Mouse (Mus musculus) heart, embryonic 10.5 days (tissue): ENCODE data around the gene Wdr86. TPM values are rescaled to one million over a fixed set of nuclear protein-coding genes. Genes with fewer than 3 reads are reported as not detected.
"Not testable (repeated sequence)": the region's sequence is repeated elsewhere in the genome, so short reads cannot be mapped to it uniquely, and the experiment has no call there.

Experiments
- DNase-seq: peaks from one replicate; pipeline ENCODE4 v3.0.0-alpha.2; 2017; ENCODE audit warnings: low spot score
- H3K27ac ChIP-seq: fragments of 300-500 bp; sonication (generic); 2 replicates; pipeline ENCODE4 v1.5.1; 2016; ENCODE audit warnings: mild to moderate bottlenecking
- H3K27me3 ChIP-seq: fragments of 300-500 bp; sonication (generic); 2 replicates; pipeline ENCODE4 v1.6.1; 2016; ENCODE audit warnings: mild to moderate bottlenecking; ENCODE audit not compliant: poor library complexity, insufficient read depth, severe bottlenecking
- H3K36me3 ChIP-seq: fragments of 300-500 bp; sonication (generic); 2 replicates; pipeline ENCODE4 v1.6.1; 2016; ENCODE audit warnings: mild to moderate bottlenecking, moderate library complexity
- H3K4me1 ChIP-seq: fragments of 300-500 bp; sonication (generic); 2 replicates; pipeline ENCODE4 v1.6.1; 2016; ENCODE audit warnings: mild to moderate bottlenecking
- H3K4me3 ChIP-seq: fragments of 300-500 bp; sonication (generic); 2 replicates; pipeline ENCODE4 v1.5.1; 2016; ENCODE audit warnings: mild to moderate bottlenecking, moderate library complexity
- H3K9me3 ChIP-seq: fragments of 300-500 bp; sonication (generic); 2 replicates; pipeline ENCODE4 v1.6.1; 2016; ENCODE audit warnings: mild to moderate bottlenecking, moderate library complexity
- WGBS: fragments of 180-500 bp; shearing (Covaris S2); methylation state at CpG from one replicate; pipeline ENCODE4 v1.1.7; 2016; 5-methylcytosine and 5-hydroxymethylcytosine counted together
- polyA plus RNA-seq: library from polyadenylated mRNA; unstranded; fragments of >200 nt; fragmentation: Nextera tagmentation; extraction: Ambion mirVana; gene quantifications from 2 replicates; pipeline ENCODE4 v1.2.1, GENCODE M21; 2016

The Wdr86 gene
- polyA plus RNA-seq, 1 experiment from 2014 or later = 29.3 TPM

DNA sequence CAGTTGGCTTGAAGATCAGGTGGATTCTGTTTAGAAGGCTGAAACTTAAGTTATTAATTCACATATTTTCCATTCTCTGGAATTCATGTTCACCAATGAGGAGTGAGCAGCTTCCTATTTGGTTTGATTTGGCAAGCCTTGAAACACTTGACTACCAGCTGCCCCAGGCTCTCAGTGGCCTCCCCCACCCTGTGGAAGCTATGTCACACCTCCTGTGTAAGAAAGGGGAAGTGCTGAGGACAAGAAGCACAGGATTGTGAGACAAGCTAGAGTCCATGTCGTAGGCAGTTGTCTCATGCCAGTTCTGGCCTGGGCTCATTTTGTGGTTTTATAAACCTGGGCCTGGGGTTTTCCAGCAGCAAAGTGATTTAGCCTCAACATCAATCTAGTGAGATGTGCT, 42.8 kb downstream of the Wdr86 start:
- Histone ChIP-seq H3K9me3 (no peaks in the 10 kb centered on the region), H3K27ac (no peak overlapping the region), H3K4me1 (peaks cover 11% of the 10 kb centered on the region; the same call in 1 of the 2 replicates), H3K36me3 (peaks cover 33% of the 10 kb centered on the region), H3K4me3 (no peak overlapping the region), H3K27me3 (no peaks in the 10 kb centered on the region)
- no peak for DNase-seq
- WGBS = 72% methylated on average over 1 of the region's 1 CpGs

- 75% methylated on average over 16 of the region's 16 CpGs for WGBS
- H3K27me3 ChIP-seq, DNase-seq, H3K9me3 ChIP-seq: not testable (repeated sequence)
- peaks cover 11% of the 10 kb centered on the region; the same call in 1 of the 2 replicates for H3K4me1 ChIP-seq
- peak overlapping the region; percentile 85 for H3K4me3 ChIP-seq
- H3K36me3 ChIP-seq = peaks cover 25% of the 10 kb centered on the region
- H3K27ac ChIP-seq = peak overlapping the region; percentile 93; the same call in 1 of the 2 replicates
Observed at GRCm38 (mm10) chr5:24686671-24687420, 43.7 kb downstream of the Wdr86 start.

DNA sequence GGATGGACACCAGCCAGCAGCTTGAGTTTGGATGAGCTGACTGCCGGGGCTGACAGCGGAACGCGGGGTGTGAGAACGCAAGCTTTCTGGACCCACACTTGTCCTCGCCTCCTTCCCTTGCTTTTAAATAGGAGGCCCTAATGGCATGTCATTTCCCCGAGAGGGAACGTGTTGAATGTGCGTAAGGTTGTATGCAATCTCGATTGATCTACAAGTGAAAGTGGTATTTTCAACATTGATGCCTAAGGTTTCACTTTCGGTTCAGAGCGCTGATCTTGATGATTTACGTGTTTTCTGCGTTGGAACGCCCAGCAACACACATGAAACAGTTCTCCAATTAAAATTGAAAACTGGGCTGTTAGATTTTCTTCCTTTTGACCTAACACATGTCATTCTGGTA, 44.4 kb downstream of the Wdr86 start:
- 1% methylated on average over 15 of the region's 15 CpGs for WGBS
- no peak for DNase-seq

DNA sequence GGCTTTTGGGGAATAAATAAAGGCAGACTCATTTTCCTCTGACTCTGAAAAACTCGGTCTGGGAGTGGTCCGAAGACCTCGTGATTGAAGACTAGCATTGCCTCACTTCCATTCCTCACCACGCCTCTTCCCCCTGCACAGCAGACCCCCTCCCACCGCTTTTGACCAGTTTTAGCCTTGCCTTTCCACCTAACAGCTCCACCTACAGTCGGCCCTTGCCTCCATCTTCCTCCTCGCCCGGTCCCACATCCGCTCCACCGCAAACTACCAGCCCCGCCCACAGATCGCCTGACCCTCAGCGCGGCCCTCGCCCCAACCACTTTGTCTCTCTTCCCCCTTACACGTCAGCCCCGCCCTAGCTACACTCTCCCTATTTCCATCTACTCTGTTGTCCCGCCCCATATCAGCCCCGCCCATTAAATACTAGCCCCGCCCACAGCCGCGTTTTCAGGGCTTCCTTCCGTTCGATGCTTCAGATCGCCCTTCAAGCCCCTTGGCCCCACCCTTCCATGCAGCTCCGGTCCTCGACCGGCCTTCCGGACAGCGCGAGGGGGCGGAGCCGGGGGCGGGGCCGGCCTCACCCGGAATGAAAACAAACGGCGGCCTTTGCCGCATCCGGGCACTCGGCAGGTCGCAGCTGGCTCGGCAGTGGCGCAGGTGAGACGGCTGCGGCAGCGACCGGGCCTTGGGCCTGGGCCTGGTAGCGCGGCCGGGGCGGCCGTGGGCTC, 45.0 kb downstream of the Wdr86 start, which contains the start of gene Nub1:
Gene Nub1, plus strand, starts transcription at position 167 of the 728 bp plus-strand sequence.
- H3K4me3 ChIP-seq = peak within 1 kb of the TSS; percentile 85
- no peaks in the 10 kb centered on the region for H3K9me3 ChIP-seq
- no peaks in the 10 kb centered on the region for H3K27me3 ChIP-seq
- DNase-seq = peak; percentile 100
- WGBS = under 1% methylated on average over 53 of the region's 53 CpGs
- peaks cover 11% of the 10 kb centered on the region; the same call in 1 of the 2 replicates for H3K4me1 ChIP-seq
- peaks cover 12% of the 10 kb centered on the region for H3K36me3 ChIP-seq
- peak within 1 kb of the TSS; percentile 93 for H3K27ac ChIP-seq

More for the DNA sequence above, 44.4 kb downstream of the Wdr86 start:
- Histone ChIP-seq H3K4me3 (peak overlapping the region; percentile 85), H3K4me1 (peaks cover 11% of the 10 kb centered on the region; the same call in 1 of the 2 replicates), H3K27ac (peak overlapping the region; percentile 93), H3K36me3 (peaks cover 18% of the 10 kb centered on the region), H3K27me3 (no peaks in the 10 kb centered on the region), H3K9me3 (no peaks in the 10 kb centered on the region)

GRCm38 (mm10) chr5:24684578-24685365, 45.8 kb downstream of the Wdr86 start:
- 21% methylated on average over 16 of the region's 16 CpGs for WGBS
- peak overlapping the region; percentile 85 for H3K4me3 ChIP-seq
- H3K36me3 ChIP-seq = peaks cover 5% of the 10 kb centered on the region
- H3K27me3 ChIP-seq = no peaks in the 10 kb centered on the region
- H3K4me1 ChIP-seq = peaks cover 11% of the 10 kb centered on the region; the same call in 1 of the 2 replicates
- DNase-seq = peak; percentile 76
- H3K27ac ChIP-seq = peak overlapping the region; percentile 93
- H3K9me3 ChIP-seq = no peaks in the 10 kb centered on the region

GRCm38 (mm10) chr5:24681436-24681835, 49.1 kb downstream of the Wdr86 start:
- no peak overlapping the region for H3K4me3 ChIP-seq
- no peaks in the 10 kb centered on the region for H3K9me3 ChIP-seq
- 48% methylated on average over 1 of the region's 1 CpGs for WGBS
- H3K4me1 ChIP-seq = peaks cover 4% of the 10 kb centered on the region; the same call in 1 of the 2 replicates
- H3K27ac ChIP-seq = no peak overlapping the region
- DNase-seq = no peak
- H3K36me3 ChIP-seq = no peaks in the 10 kb centered on the region
- no peaks in the 10 kb centered on the region for H3K27me3 ChIP-seq

DNA sequence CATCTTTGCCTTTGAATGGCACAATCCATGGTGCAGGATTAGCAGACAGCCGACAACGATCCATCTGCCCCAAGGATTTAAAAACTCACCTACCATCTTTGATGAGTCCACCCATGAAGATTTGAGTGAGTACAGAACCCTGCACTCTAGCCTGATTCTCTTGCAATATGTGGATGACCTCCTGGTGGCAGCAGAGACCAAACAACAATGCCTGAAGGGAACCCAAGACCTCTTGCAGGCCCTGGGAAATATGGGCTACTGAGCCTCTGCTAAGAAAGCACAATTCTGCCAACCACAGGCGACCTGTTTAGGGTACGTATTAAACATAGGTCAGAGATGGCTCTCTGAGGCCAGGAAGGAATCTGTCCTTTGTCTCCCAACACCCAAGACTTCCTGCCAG, 56.3 kb downstream of the Wdr86 start:
- H3K27ac ChIP-seq = no peak overlapping the region
- WGBS = 30% methylated on average over 4 of the region's 4 CpGs
- H3K36me3 ChIP-seq = no peaks in the 10 kb centered on the region
- H3K27me3 ChIP-seq = peaks cover 8% of the 10 kb centered on the region; the same call in 1 of the 2 replicates
- DNase-seq = peak; percentile 81
- H3K4me1 ChIP-seq = no peaks in the 10 kb centered on the region
- no peak overlapping the region for H3K4me3 ChIP-seq
- H3K9me3 ChIP-seq = no peaks in the 10 kb centered on the region

Other genes with a start within 250 kb of the Wdr86 start
- gene Gbx1, start 203.5 kb downstream of the Wdr86 start, polyA plus RNA-seq = 0.06 TPM in 1 of 2 replicates, not detected in the other
- gene Asb10, start 189.7 kb downstream of the Wdr86 start, polyA plus RNA-seq = 1.6 and 3.3 TPM in 2 replicates
- gene 4931409K22Rik, start 173.9 kb downstream of the Wdr86 start, polyA plus RNA-seq = 0.06 and 0.09 TPM in 2 replicates
- gene Abcf2, start 153.3 kb downstream of the Wdr86 start, polyA plus RNA-seq = 107 and 126 TPM in 2 replicates
- 19.1 and 22.8 TPM in 2 replicates for gene Chpf2, start 144.0 kb downstream of the Wdr86 start, polyA plus RNA-seq
- 73.7 and 92.1 TPM in 2 replicates for gene Smarcd3, start 106.3 kb downstream of the Wdr86 start, polyA plus RNA-seq
- 27.1 and 27.4 TPM in 2 replicates for gene Nub1, start 45.2 kb downstream of the Wdr86 start, polyA plus RNA-seq
- 2.7 and 4.1 TPM in 2 replicates for gene Crygn, start 27.3 kb upstream of the Wdr86 start, polyA plus RNA-seq
- 219 and 225 TPM in 2 replicates for gene Rheb, start 111.9 kb upstream of the Wdr86 start, polyA plus RNA-seq